Mouse (Mus musculus) neural tube, embryonic 13.5 days (tissue): Measurements from ENCODE around the gene Itm2b. TPM values are rescaled to one million over a fixed set of nuclear protein-coding genes. Genes with fewer than 3 reads are reported as not detected.

Source experiments
- ATAC-seq: fragments of 200-750 bp; cut with Nextera tagmentation; 2 replicates; pipeline ENCODE4 v1.8.0; 2017; ENCODE audit warnings: low read depth, mild to moderate bottlenecking, moderate TSS enrichment, moderate library complexity
- H3K27ac ChIP-seq: fragments of 300-500 bp; sonication (generic); replicated peaks from 2 replicates; pipeline ENCODE4 v1.5.1; 2015; ENCODE audit warnings: moderate library complexity, mild to moderate bottlenecking, inconsistent platforms
- H3K27me3 ChIP-seq: fragments of 300-500 bp; sonication (generic); 2 replicates; pipeline ENCODE4 v1.6.1; 2015; ENCODE audit warnings: mild to moderate bottlenecking, inconsistent platforms
- H3K36me3 ChIP-seq: fragments of 300-500 bp; sonication (generic); 2 replicates; pipeline ENCODE4 v1.6.1; 2015; ENCODE audit warnings: mild to moderate bottlenecking, inconsistent platforms
- H3K4me1 ChIP-seq: fragments of 300-500 bp; sonication (generic); replicated peaks from 2 replicates; pipeline ENCODE4 v1.6.1; 2015; ENCODE audit warnings: inconsistent platforms
- H3K4me2 ChIP-seq: fragments of 300-500 bp; sonication (generic); 2 replicates; pipeline ENCODE4 v1.6.1; 2015; ENCODE audit warnings: inconsistent platforms, mild to moderate bottlenecking, moderate library complexity
- H3K4me3 ChIP-seq: fragments of 300-500 bp; sonication (generic); 2 replicates; pipeline ENCODE4 v1.5.1; 2015; ENCODE audit warnings: mild to moderate bottlenecking, inconsistent platforms
- H3K9ac ChIP-seq: fragments of 300-500 bp; sonication (generic); 2 replicates; pipeline ENCODE4 v1.6.1; 2015; ENCODE audit warnings: moderate library complexity, mild to moderate bottlenecking, inconsistent platforms
- H3K9me3 ChIP-seq: fragments of 300-500 bp; sonication (generic); 2 replicates; pipeline ENCODE4 v1.6.1; 2016; ENCODE audit warnings: inconsistent platforms
- WGBS: fragments of 180-500 bp; shearing (Covaris S2); methylation state at CpG from one replicate; pipeline ENCODE4 v1.1.7; 2015; 5-methylcytosine and 5-hydroxymethylcytosine counted together
- polyA plus RNA-seq: library from polyadenylated mRNA; unstranded; fragments of >200 nt; fragmentation: Nextera tagmentation; extraction: Ambion mirVana; gene quantifications from 2 replicates; pipeline ENCODE4 v1.2.1, GENCODE M21; 2015

The Itm2b gene
- polyA plus RNA-seq, 1 experiment from 2014 or later, result 781 TPM

DNA sequence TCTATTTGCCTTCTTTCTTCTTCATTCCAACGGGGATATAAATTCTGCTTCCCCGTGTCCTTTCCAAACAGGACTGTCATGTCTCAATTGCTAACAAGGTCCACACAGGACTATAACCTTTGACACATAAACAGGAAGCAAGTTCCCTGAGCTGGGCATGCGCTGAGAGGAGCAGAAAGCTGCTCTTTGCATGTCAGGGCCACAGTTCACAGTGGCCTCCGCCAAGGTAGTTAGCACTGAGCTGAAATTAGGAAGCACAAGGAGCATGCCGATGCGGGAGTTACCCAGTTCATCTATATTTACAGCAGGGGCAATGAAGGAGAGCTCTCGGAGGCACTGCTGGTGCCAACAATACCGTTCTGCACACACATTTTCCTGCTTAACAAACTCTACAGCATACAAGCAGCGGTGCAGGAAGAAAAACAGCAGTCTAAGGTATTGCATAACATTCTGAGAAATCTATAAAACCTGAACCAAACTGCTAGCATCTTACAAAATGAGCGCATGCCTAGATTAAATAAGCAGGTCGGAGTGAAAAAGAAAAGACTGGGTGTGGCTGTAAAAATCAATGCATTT lies 10.7 kb downstream of the Itm2b start:
- Histone ChIP-seq H3K36me3 (peaks cover 24% of the 10 kb centered on the region), H3K4me2 (0 out of 2 replicates have a peak overlapping the region, but pooled peaks have one; percentile 3), H3K27me3 (no peaks in the 10 kb centered on the region), H3K9me3 (no peaks in the 10 kb centered on the region), H3K4me1 (peaks cover 33% of the 10 kb centered on the region), H3K4me3 (no peak overlapping the region), H3K27ac (peak overlapping the region; percentile 57; the same call in 1 of the 2 replicates), H3K9ac (no peak overlapping the region; the same call in 1 of the 2 replicates)
- 58% methylated on average over 11 of the region's 11 CpGs for WGBS
- ATAC-seq, result no peak

DNA sequence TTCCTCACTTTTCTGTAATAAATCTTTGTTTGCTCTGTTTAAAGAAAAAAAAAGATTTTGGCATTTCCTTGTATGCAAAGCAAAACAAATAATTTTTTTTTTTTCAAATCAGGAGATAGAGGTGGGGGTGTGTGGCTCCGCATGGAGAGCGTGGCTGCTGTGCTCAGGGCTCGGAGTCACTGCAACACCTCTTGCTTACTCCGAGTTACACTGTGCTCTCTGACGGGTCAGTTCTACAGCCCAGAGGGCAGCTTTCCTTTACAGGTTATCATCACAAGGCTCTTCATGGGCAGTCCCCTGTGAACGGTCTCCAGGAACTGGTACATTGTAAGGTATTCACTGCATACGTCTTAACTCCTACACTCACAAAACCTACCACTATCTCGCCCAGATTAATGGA lies 11.5 kb downstream of the Itm2b start:
- Histone ChIP-seq H3K36me3 (peaks cover 24% of the 10 kb centered on the region), H3K4me1 (peaks cover 33% of the 10 kb centered on the region), H3K27me3 (no peaks in the 10 kb centered on the region), H3K27ac (no peak overlapping the region), H3K4me3 (no peak overlapping the region), H3K9ac (no peak overlapping the region), H3K4me2 (no peak overlapping the region), H3K9me3 (no peaks in the 10 kb centered on the region)
- ATAC-seq, result no peak
- 83% methylated on average over 8 of the region's 8 CpGs for WGBS

DNA sequence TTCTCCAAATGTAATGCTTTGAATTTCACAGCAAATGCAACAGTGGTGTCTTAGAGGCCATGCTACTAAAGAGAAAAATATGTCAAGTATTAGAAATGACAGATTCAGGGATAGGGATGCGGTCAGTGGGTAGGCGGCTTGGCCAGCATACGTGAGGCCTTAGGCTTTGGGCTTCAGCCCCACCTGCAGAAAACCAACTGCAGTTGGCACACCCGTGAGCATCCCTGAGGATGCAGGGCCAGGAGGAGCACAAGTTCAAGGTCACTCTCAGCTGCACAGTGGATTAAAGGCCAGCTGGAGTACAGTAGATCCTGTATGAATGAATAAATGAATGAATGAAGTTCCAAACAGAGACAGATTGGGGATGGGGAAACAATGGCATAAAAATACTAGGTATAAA lies 12.1 kb downstream of the Itm2b start:
- no peak overlapping the region for H3K9ac ChIP-seq
- no peaks in the 10 kb centered on the region for H3K9me3 ChIP-seq
- no peak overlapping the region for H3K4me2 ChIP-seq
- peaks cover 33% of the 10 kb centered on the region for H3K4me1 ChIP-seq
- no peak overlapping the region for H3K27ac ChIP-seq
- no peak overlapping the region for H3K4me3 ChIP-seq
- peaks cover 25% of the 10 kb centered on the region for H3K36me3 ChIP-seq
- WGBS, result 90% methylated on average over 4 of the region's 4 CpGs
- no peaks in the 10 kb centered on the region for H3K27me3 ChIP-seq
- ATAC-seq, result no peak

DNA sequence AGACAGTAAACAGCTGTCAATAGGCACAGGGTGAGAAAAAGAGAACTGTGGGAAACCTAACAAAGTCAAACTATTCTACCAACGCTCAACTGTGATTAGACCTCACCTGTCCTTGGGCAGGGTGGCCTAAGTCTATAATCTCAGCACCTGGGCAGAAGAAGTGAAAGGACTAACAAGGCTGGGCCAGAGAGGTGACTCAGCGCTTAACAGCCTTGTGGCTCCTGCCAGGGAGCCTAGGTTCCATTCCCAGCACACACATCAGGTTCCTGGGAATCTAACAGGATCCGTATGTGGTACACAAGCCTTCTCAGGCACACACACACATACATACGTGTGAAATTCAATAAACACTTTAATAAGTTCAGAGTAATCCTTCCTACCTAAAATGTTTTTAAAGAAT lies 13.5 kb downstream of the Itm2b start:
- 98% methylated on average over 4 of the region's 4 CpGs for WGBS
- H3K4me3 ChIP-seq, result no peak overlapping the region
- no peak overlapping the region for H3K4me2 ChIP-seq
- no peak overlapping the region for H3K27ac ChIP-seq
- no peaks in the 10 kb centered on the region for H3K27me3 ChIP-seq
- H3K4me1 ChIP-seq, result peaks cover 22% of the 10 kb centered on the region
- H3K36me3 ChIP-seq, result peaks cover 35% of the 10 kb centered on the region
- ATAC-seq, result no peak
- H3K9ac ChIP-seq, result no peak overlapping the region
- no peaks in the 10 kb centered on the region for H3K9me3 ChIP-seq

DNA sequence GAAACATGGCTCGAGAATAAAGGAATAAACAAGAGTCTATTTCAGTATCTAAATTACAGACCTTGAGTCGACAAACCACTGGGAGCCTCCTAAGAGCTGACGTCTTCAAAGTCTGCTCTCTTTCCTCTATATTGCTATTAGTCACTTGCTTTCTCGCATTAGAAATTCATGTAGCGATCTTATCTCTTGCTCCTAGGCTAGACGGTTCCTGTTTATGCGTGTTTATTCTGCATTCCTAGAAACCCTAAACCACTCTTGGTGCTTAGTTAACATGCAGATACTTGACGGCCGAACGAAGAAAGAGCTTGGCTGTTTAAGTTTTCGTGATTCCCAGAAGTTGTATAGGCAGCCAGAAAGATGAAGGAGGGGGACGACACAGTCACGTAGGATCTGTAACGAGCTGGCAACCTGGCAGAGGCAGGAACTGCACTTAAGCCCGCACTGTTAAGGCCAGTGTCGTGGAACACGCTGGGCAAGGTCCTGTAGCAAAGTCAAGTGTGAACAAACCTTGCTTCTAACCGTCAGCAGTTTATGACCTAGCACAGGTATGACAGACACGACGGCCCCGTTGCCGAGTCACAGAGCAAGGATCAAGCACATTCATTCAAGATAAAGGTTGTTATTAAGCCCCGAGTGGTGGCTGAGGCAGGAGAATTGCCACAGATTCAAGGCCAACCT lies 14.3 kb downstream of the Itm2b start:
- Histone ChIP-seq H3K4me2 (no peak overlapping the region), H3K4me1 (peaks cover 22% of the 10 kb centered on the region), H3K9me3 (no peaks in the 10 kb centered on the region), H3K4me3 (no peak overlapping the region), H3K36me3 (peaks cover 42% of the 10 kb centered on the region), H3K9ac (no peak overlapping the region), H3K27me3 (no peaks in the 10 kb centered on the region), H3K27ac (no peak overlapping the region)
- 90% methylated on average over 23 of the region's 23 CpGs for WGBS
- no peak for ATAC-seq

DNA sequence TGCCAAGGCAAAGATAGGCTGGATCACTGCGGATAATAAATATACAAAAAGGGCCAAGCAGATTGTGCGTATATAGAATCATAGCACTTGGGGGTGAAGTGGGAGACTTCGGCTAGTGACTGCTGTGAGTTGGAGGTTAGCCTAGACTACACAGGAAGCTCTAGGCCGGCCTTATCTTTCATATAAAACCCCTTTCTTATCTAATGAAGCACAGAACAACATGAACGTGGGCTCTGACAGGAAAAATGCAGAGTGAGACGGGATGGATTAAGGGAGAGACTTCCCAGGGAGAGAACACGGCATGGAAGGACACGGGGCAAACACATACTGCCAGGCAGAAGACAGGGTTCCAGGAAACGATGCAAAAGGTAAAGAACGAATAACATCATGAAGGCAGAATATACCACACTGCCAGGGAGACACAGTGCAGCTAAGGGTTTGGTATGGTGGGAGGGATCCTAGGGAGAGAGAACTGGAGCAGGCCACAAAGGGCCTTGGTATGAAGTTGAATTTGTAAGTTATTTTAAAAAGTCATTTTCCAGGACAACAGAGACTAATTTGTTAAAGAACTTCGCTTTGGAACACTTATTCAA lies 14.9 kb downstream of the Itm2b start:
- no peak overlapping the region for H3K9ac ChIP-seq
- WGBS, result 88% methylated on average over 11 of the region's 11 CpGs
- H3K9me3 ChIP-seq, result no peaks in the 10 kb centered on the region
- H3K4me3 ChIP-seq, result no peak overlapping the region
- H3K4me1 ChIP-seq, result peaks cover 18% of the 10 kb centered on the region
- no peak overlapping the region for H3K27ac ChIP-seq
- H3K4me2 ChIP-seq, result no peak overlapping the region
- ATAC-seq, result no peak
- H3K27me3 ChIP-seq, result no peaks in the 10 kb centered on the region
- H3K36me3 ChIP-seq, result peaks cover 49% of the 10 kb centered on the region

DNA sequence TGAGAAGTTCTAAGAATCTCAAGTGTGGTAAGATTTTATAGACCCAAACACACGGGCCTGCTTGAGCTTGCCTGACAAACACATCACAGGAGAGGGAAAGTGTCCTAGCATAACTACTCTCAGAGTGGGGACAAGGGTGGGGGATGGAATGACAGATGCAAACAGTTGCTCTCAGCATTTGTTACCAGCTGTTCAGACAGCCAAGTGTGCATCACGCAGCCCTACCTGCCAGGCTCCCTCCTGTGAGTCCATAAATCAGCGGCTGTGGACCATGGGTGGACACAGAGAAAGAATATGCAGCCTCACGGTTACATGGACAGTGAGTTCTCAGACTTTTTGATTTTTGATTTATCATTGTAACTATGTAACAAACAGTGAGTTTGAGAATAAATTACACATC lies 15.5 kb downstream of the Itm2b start:
- Histone ChIP-seq H3K4me3 (no peak overlapping the region), H3K36me3 (peaks cover 54% of the 10 kb centered on the region), H3K4me2 (no peak overlapping the region), H3K9me3 (no peaks in the 10 kb centered on the region), H3K9ac (no peak overlapping the region), H3K27ac (no peak overlapping the region), H3K27me3 (no peaks in the 10 kb centered on the region), H3K4me1 (peaks cover 13% of the 10 kb centered on the region)
- WGBS, result 69% methylated on average over 4 of the region's 4 CpGs
- ATAC-seq, result no peak

DNA sequence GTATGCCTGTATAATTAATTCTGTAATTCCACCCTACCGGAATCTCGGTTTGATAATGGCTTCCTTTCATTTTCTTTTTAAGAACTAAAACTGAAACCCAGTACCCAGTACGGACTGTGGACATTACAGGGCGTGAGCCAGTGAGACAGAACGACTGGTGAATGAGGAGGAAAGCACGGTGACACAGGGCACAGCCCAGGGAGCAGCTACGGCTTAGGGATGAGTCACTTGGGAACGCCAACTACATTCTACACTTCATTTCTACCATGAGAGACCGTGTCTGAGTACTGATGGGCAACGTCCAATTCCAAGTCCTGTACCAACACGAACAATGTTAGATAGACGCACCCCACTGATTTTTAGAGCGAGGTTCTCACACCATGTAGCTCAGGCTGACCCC lies 16.1 kb downstream of the Itm2b start:
- Histone ChIP-seq H3K27ac (no peak overlapping the region), H3K27me3 (no peaks in the 10 kb centered on the region), H3K36me3 (peaks cover 61% of the 10 kb centered on the region), H3K4me3 (no peak overlapping the region), H3K9me3 (no peaks in the 10 kb centered on the region), H3K9ac (no peak overlapping the region), H3K4me2 (no peak overlapping the region), H3K4me1 (peaks cover 6% of the 10 kb centered on the region; the same call in 1 of the 2 replicates)
- 92% methylated on average over 13 of the region's 13 CpGs for WGBS
- ATAC-seq, result no peak

DNA sequence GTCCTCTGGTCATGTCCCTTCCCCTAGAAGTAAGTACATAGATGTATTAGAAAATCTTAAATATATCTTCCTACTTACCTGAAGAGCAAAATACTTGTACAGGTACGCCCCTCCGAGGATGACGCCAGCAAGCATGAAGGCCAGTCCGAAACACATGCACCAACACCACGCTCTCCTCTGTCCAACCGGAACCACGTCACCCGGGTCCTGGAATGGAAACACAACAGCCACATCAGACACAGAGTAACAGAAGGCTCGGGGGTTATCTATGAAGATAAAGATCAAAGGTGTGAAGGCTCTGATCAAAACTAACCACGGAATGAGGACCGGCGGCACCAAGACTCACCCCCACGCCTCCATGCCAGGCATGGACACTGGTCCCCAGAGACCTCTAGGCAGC lies 16.9 kb downstream of the Itm2b start:
- no peak overlapping the region for H3K4me2 ChIP-seq
- no peaks in the 10 kb centered on the region for H3K27me3 ChIP-seq
- H3K27ac ChIP-seq, result no peak overlapping the region
- WGBS, result 94% methylated on average over 13 of the region's 13 CpGs
- H3K4me1 ChIP-seq, result no peaks in the 10 kb centered on the region
- H3K9ac ChIP-seq, result no peak overlapping the region
- H3K36me3 ChIP-seq, result peaks cover 68% of the 10 kb centered on the region
- H3K9me3 ChIP-seq, result no peaks in the 10 kb centered on the region
- H3K4me3 ChIP-seq, result no peak overlapping the region
- no peak for ATAC-seq

DNA sequence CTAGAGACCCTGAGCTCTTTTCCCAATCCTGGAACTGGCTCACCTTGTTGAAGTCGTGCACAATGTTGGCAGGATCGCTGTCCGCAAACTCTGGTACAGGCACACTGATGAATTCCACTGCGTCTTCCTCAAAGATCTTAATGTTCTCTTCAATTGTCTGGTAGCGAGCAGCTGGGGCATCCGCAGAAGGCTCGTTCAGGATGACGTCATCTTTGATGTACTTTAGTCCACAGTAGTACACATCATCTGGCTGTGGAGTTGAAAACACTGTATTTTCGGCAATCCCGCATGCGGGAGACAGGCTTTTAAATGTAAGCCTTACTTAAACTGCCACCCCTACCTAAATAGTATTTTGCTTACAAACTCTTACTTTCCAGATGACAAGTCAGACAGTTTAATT lies 18.8 kb downstream of the Itm2b start:
- H3K4me3 ChIP-seq, result no peak overlapping the region
- H3K27ac ChIP-seq, result no peak overlapping the region
- H3K4me1 ChIP-seq, result no peaks in the 10 kb centered on the region
- H3K9me3 ChIP-seq, result no peaks in the 10 kb centered on the region
- no peaks in the 10 kb centered on the region for H3K27me3 ChIP-seq
- peaks cover 83% of the 10 kb centered on the region for H3K36me3 ChIP-seq
- no peak overlapping the region for H3K9ac ChIP-seq
- 91% methylated on average over 11 of the region's 11 CpGs for WGBS
- ATAC-seq, result no peak
- no peak overlapping the region for H3K4me2 ChIP-seq

DNA sequence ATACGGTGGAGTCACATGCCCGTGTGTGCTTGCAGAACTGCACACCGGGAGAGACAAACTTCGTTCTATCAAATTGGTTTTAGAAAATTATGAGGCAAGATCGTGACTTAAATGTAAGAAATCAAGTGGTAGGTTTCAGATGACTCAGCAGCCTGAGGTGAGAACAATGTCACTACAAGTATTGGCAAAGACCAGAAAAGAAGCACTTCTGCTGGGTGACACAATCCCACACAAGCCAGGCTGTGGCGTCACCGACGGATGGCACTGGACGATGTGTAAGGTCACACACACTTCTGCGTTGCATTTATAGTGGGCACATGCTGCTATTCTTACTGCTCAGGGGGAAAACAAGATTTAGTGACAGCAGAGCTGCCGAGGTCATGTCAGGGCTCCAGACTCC lies 21.3 kb downstream of the Itm2b start:
- H3K9me3 ChIP-seq, result no peaks in the 10 kb centered on the region
- ATAC-seq, result no peak
- no peaks in the 10 kb centered on the region for H3K4me1 ChIP-seq
- H3K27me3 ChIP-seq, result no peaks in the 10 kb centered on the region
- no peak overlapping the region for H3K4me3 ChIP-seq
- H3K4me2 ChIP-seq, result no peak overlapping the region
- H3K36me3 ChIP-seq, result peaks cover 96% of the 10 kb centered on the region
- WGBS, result 94% methylated on average over 11 of the region's 11 CpGs
- no peak overlapping the region for H3K27ac ChIP-seq
- H3K9ac ChIP-seq, result no peak overlapping the region

DNA sequence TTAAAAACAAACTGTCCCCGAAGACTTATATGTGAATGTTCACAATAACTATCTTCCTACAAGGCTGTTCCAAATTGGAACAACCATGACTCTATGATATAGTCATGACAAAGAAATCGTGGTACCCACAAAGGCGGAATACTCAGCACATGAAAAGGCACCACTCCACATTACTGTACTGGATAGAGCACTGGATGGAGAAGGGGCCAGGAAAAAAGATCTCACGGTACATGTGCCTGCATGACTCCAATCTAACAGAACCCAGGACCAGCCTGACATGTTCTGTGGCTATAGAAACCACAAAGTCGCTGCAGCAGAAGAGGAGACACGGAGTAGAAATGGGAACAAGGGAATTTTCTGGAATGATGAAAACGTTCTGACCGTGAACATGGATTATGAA lies 30.4 kb downstream of the Itm2b start:
- H3K27ac ChIP-seq, result no peak overlapping the region
- no peak for ATAC-seq
- no peak overlapping the region for H3K4me3 ChIP-seq
- WGBS, result 94% methylated on average over 8 of the region's 8 CpGs
- peaks cover 50% of the 10 kb centered on the region for H3K36me3 ChIP-seq
- H3K4me1 ChIP-seq, result no peaks in the 10 kb centered on the region
- no peaks in the 10 kb centered on the region for H3K9me3 ChIP-seq
- no peaks in the 10 kb centered on the region for H3K27me3 ChIP-seq
- H3K4me2 ChIP-seq, result no peak overlapping the region
- H3K9ac ChIP-seq, result no peak overlapping the region
